Mouse (Mus musculus): Measurements from ENCODE around the gene Cytip.

DNA sequence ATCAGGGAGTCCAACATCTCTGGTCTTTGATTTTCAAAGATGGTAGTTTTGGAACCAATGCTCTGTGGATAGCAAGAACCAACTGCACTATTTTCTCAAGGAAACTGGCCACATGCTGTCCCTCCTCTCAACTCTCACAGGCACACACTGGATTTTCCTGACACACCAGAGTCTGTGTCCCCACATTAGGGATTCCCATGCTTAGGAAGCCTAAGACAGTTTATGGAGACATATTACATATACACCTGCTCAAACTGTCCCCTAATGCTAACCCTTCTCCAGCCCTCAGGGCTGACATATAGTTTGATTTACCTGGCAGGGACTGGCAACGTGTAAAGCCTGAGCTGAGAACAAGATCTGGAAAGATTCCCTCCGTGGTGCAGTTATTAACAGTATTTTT, 37.2 kb downstream of the Cytip start:
- TF ChIP-seq GATA1 (IDR thresholded peaks at IDR 0.05; ENCODE audit: low read depth, low read length) (no peak), POLR2A (IDR thresholded peaks at IDR 0.05; ENCODE audit: control insufficient read depth in 1 of 2, insufficient read depth in 1 of 2, low read depth in 1 of 2, low read length in 2 of 2, poor library complexity in 1 of 2) (no peak), CTCF (IDR thresholded peaks at IDR 0.05 in 2 of 3, conservative IDR thresholded peaks at IDR 0.05 in 1 of 3; ENCODE audit: control insufficient read depth in 1 of 3, insufficient read depth in 1 of 3, low read depth in 2 of 3, low read length in 3 of 3, poor library complexity in 1 of 3, severe bottlenecking in 1 of 3) (no peak), KAT2A (conservative IDR thresholded peaks at IDR 0.05; ENCODE audit: low read depth, low read length) (no peak), ZC3H11A (IDR thresholded peaks at IDR 0.05; ENCODE audit: low read depth, low read length) (no peak), ZNF384 (IDR thresholded peaks at IDR 0.05; ENCODE audit: low read depth, low read length) (no peak), EP300 (IDR thresholded peaks at IDR 0.05; ENCODE audit: low read depth in 1 of 2, low read length in 2 of 2) (no peak), NRF1 (IDR thresholded peaks at IDR 0.05; ENCODE audit: insufficient read depth, low read depth, low read length, poor library complexity, severe bottlenecking) (no peak), JUND (IDR thresholded peaks at IDR 0.05; ENCODE audit: low read depth, low read length) (no peak), ELF1 (IDR thresholded peaks at IDR 0.05; ENCODE audit: low read depth, low read length) (no peak), GABPA (IDR thresholded peaks at IDR 0.05; ENCODE audit: low read depth, low read length) (no peak)
